Mouse (Mus musculus) small intestine, adult 2 months (tissue): ENCODE data around the gene Tst.

Experiments used
- CTCF ChIP-seq: fragments of 200-500 bp; IDR thresholded peaks from 2 replicates; pipeline ENCODE4 v1.5.1; 2012; ENCODE audit warnings: low read depth, mild to moderate bottlenecking, control low read depth, inconsistent platforms, low read length, moderate library complexity, mixed read lengths; ENCODE audit not compliant: insufficient replicate concordance, insufficient read length; ENCODE audit errors: extremely low read depth
- POLR2A ChIP-seq: fragments of 200-500 bp; IDR thresholded peaks from 2 replicates; pipeline ENCODE4 v1.6.1; 2012; ENCODE audit warnings: low read depth, mild to moderate bottlenecking, control low read depth, inconsistent platforms, low read length, moderate library complexity

GRCm38 (mm10) chr15:78436380-78437192, 30.9 kb upstream of the Tst start:
- TF ChIP-seq POLR2A (no peak), CTCF (no peak)
